Mouse (Mus musculus) midbrain, embryonic 12.5 days (tissue): ENCODE data around the gene Gm21170. TPM values are rescaled to one million over a fixed set of nuclear protein-coding genes. Genes with fewer than 3 reads are reported as not detected.
"Not testable (repeated sequence)": the region's sequence is repeated elsewhere in the genome, so short reads cannot be mapped to it uniquely, and the experiment has no call there.

Source experiments
- ATAC-seq: fragments of 200-750 bp; cut with Nextera tagmentation; 2 replicates; pipeline ENCODE4 v1.8.0; 2017; ENCODE audit warnings: low read depth, moderate TSS enrichment, moderate library complexity; ENCODE audit not compliant: low FRiP score
- H3K27ac ChIP-seq: fragments of 300-500 bp; sonication (generic); replicated peaks from 2 replicates; pipeline ENCODE4 v1.5.1; 2016; ENCODE audit warnings: mild to moderate bottlenecking
- H3K27me3 ChIP-seq: fragments of 300-500 bp; sonication (generic); 2 replicates; pipeline ENCODE4 v1.6.1; 2016; ENCODE audit warnings: mild to moderate bottlenecking
- H3K36me3 ChIP-seq: fragments of 300-500 bp; sonication (generic); 2 replicates; pipeline ENCODE4 v1.6.1; 2016
- H3K4me1 ChIP-seq: fragments of 300-500 bp; sonication (generic); 2 replicates; pipeline ENCODE4 v1.6.1; 2016
- H3K4me2 ChIP-seq: fragments of 300-500 bp; sonication (generic); replicated peaks from 2 replicates; pipeline ENCODE4 v1.6.1; 2016; ENCODE audit warnings: mild to moderate bottlenecking, moderate library complexity
- H3K4me3 ChIP-seq: fragments of 300-500 bp; sonication (generic); 2 replicates; pipeline ENCODE4 v1.5.1; 2016; ENCODE audit warnings: mild to moderate bottlenecking
- H3K9ac ChIP-seq: fragments of 300-500 bp; sonication (generic); replicated peaks from 2 replicates; pipeline ENCODE4 v1.6.1; 2016; ENCODE audit warnings: mild to moderate bottlenecking, moderate library complexity
- H3K9me3 ChIP-seq: fragments of 300-500 bp; sonication (generic); 2 replicates; pipeline ENCODE4 v1.6.1; 2016; ENCODE audit warnings: mild to moderate bottlenecking
- WGBS: fragments of 180-500 bp; shearing (Covaris S2); methylation state at CpG from one replicate; pipeline ENCODE4 v1.1.7; 2016; 5-methylcytosine and 5-hydroxymethylcytosine counted together
- polyA plus RNA-seq: library from polyadenylated mRNA; unstranded; fragments of >200 nt; fragmentation: Nextera tagmentation; extraction: Ambion mirVana; gene quantifications from 2 replicates; pipeline ENCODE4 v1.2.1, GENCODE M21; 2016

Gm21170 gene
- not detected in 2 replicates for polyA plus RNA-seq

DNA sequence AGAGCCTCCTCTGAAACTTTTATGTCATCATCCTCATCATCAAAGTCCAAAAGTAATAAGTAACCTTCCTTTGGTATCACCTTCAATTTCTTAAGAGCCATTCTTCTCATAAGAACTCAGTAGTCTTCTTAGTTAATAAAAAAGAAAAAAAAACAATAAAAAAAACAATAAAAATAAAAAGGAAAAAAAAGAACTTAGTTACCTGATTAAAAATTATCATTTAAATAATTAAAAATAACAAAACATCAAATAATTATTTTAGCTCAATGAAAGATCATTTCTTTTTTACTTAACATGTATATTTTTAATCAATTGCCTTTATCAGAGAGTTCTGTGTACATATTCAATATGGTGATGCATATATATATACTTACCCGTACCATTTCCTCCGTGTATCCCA, at the start of gene Gm21170:
Gene Gm21170 (minus strand): TSS at position 101 of the 400 bp plus-strand sequence.
- H3K27me3 ChIP-seq, ATAC-seq, H3K9me3 ChIP-seq, H3K27ac ChIP-seq, H3K4me2 ChIP-seq, H3K36me3 ChIP-seq, H3K9ac ChIP-seq, H3K4me1 ChIP-seq, H3K4me3 ChIP-seq: not testable (repeated sequence)
- WGBS = no CpG with 5 or more reads among the region's 2 CpGs

Other genes starting within 250 kb of the Gm21170 start
- not detected in 2 replicates for gene Gm21256, start 240.1 kb downstream of the Gm21170 start, polyA plus RNA-seq